13 mouse cellular contexts compared by ENCODE assay signal in genomic region chr4:108058166-108058565, GRCm38 (mm10). TPM values are rescaled to one million over a fixed set of nuclear protein-coding genes. Genes with fewer than 3 reads are reported as not detected.
DNase-seq lines count a peak whose midpoint lies in the region; ATAC-seq and TF ChIP-seq lines count a peak whose summit lies in the region.
"Had no signal": no experiment of that assay in that cellular context is flagged by ENCODE, and none has a peak within 500 bp of the region (broad histone marks: within the 10 kb centered on the region; RNA-seq: fewer than 3 reads in every experiment).

No protein-coding gene starts in this region.

- no peaks in the 10 kb centered on the region for H3K27me3 ChIP-seq in heart, embryonic 14.5 days (ENCODE audit: control insufficient read depth, insufficient read depth, low read length)
- H3K27me3 ChIP-seq: limb, embryonic 13.5 days had no signal

- DNase-seq in layer of hippocampus, adult 2 months (ENCODE audit: low spot score in 2 of 2) = no peak
- DNase-seq in layer of hippocampus, adult 9-10 months (ENCODE audit: low spot score) = no peak
- DNase-seq in adrenal gland, adult 2 months = peak; percentile 75
- no peak for DNase-seq in urinary bladder, postnatal 10 days (ENCODE audit: low spot score)
- no peak for DNase-seq in testis, postnatal 10 days (ENCODE audit: low spot score)
- no peak for DNase-seq in ovary, adult 18-20 months (ENCODE audit: low spot score)
- DNase-seq: cerebellum, adult 11-12 months; gastrocnemius, postnatal 10 days had no signal

- H3K9ac ChIP-seq in heart, embryonic 14.5 days (ENCODE audit: low read length) = no peak overlapping the region
- H3K9ac ChIP-seq: limb, embryonic 13.5 days had no signal

- ATAC-seq in heart, embryonic 14.5 days (ENCODE audit: insufficient number of reproducible peaks, insufficient read depth, low FRiP score, low read depth) = peak; percentile 66; the same call in 1 of the 2 replicates
- ATAC-seq: intestine, embryonic 16.5 days had no signal

- peak overlapping the region; percentile 28; the same call in 1 of the 2 replicates for H3K27ac ChIP-seq in layer of hippocampus, adult 2 months
- 0 out of 4 replicates have a peak overlapping the region, but pooled peaks of 1 of the 2 experiments have one; percentile 53 for H3K27ac ChIP-seq in heart, embryonic 14.5 days (replicated peaks in 1 of 2; ENCODE audit: control insufficient read depth in 1 of 2, insufficient read depth in 1 of 2, low read depth in 2 of 2, low read length in 2 of 2)
- 0 out of 2 replicates have a peak overlapping the region, but pooled peaks have one; percentile 35 for H3K27ac ChIP-seq in olfactory bulb, adult 2 months (ENCODE audit: insufficient read depth, low read depth, low read length)
- H3K27ac ChIP-seq: limb, embryonic 13.5 days had no signal

- H3K4me1 ChIP-seq in heart, embryonic 14.5 days (ENCODE audit: control insufficient read depth in 2 of 2, insufficient read depth in 2 of 2, low read length in 2 of 2) = peaks cover 2 to 9% of the 10 kb centered on the region in 2 experiments; a peak in 2 of 4 replicates
- peaks cover 17% of the 10 kb centered on the region for H3K4me1 ChIP-seq in olfactory bulb, adult 2 months (ENCODE audit: control insufficient read depth, insufficient read depth, low read length)
- H3K4me1 ChIP-seq: limb, embryonic 13.5 days had no signal

- no peak for TF ChIP-seq CTCF in layer of hippocampus, adult 2 months (conservative IDR thresholded peaks at IDR 0.05)
- TF ChIP-seq CTCF in olfactory bulb, adult 2 months (IDR thresholded peaks at IDR 0.05; ENCODE audit: insufficient read depth, low read depth, low read length) = no peak

- peaks cover 61% of the 10 kb centered on the region for H3K36me3 ChIP-seq in heart, embryonic 14.5 days (ENCODE audit: control insufficient read depth, insufficient read depth, low read length)

- H3K9me3 ChIP-seq in heart, embryonic 14.5 days (ENCODE audit: control insufficient read depth, low read length) = no peaks in the 10 kb centered on the region
- H3K9me3 ChIP-seq: limb, embryonic 13.5 days had no signal

- TF ChIP-seq POLR2A in olfactory bulb, adult 2 months (IDR thresholded peaks at IDR 0.05; ENCODE audit: insufficient read depth, low read depth, low read length) = no peak

- 40% methylated on average over 10 of the region's 10 CpGs for WGBS in heart, embryonic 14.5 days
- WGBS in olfactory bulb, adult 2 months = 36% methylated on average over 10 of the region's 10 CpGs

- H3K4me2 ChIP-seq in heart, embryonic 14.5 days (ENCODE audit: low read length) = no peak overlapping the region
- H3K4me2 ChIP-seq: limb, embryonic 13.5 days had no signal

- no peak overlapping the region for H3K4me3 ChIP-seq in layer of hippocampus, adult 2 months
- no peak overlapping the region for H3K4me3 ChIP-seq in heart, embryonic 14.5 days (ENCODE audit: control insufficient read depth in 1 of 2, insufficient read depth in 1 of 2, low read depth in 1 of 2, low read length in 2 of 2)
- H3K4me3 ChIP-seq in olfactory bulb, adult 2 months (ENCODE audit: insufficient read depth, low read depth, low read length) = no peak overlapping the region
- H3K4me3 ChIP-seq: limb, embryonic 13.5 days had no signal

RNA-seq across cellular contexts. Expression of gene Podn, which starts 38.1 kb away (rescaled TPM):
- 10 to 100 TPM; 10.2 to 10.4 TPM for total RNA-seq in layer of hippocampus, adult 2 months (2021)
- 10 to 100 TPM in 1 of 2 experiments, 1 to 10 TPM in 1; 8.0 to 17.4 TPM for total RNA-seq in adrenal gland, adult 2 months (2021)
- 17.6 and 21.9 TPM in 2 replicates for polyA plus RNA-seq in adrenal gland, adult 2 months (2012; rRNA removed)
- polyA plus RNA-seq in heart, embryonic 14.5 days (2014; fragmentation: Nextera tagmentation; extraction: Ambion mirVana) = 0.42 and 0.80 TPM in 2 replicates
- not detected in 2 replicates for polyA plus RNA-seq in olfactory bulb, adult 2 months (2012; ENCODE audit: insufficient read depth, insufficient read length, low replicate concordance, missing spikeins)
- total RNA-seq: MEL had no signal

Comparison
In these comparisons a context has a peak if more than half of its experiments do, and no peak if none do; other contexts are left out.
1. RNA of gene Podn, which starts 38.1 kb away (polyA plus RNA-seq): 17.6 to 21.9 TPM in adrenal gland, adult 2 months; 0.42 to 0.80 TPM in heart, embryonic 14.5 days and not detected in olfactory bulb, adult 2 months; every median in the first group is over 10 times any median in the second.